Mouse (Mus musculus): ENCODE measurements around the gene Iqsec1. TPM values are rescaled to one million over a fixed set of nuclear protein-coding genes. Genes with fewer than 3 reads are reported as not detected.

Gene Iqsec1
- polyA plus RNA-seq, 1 experiment from 2014 or later, result 10.7 TPM

GRCm38 (mm10) chr6:90726711-90727122, 261.8 kb downstream of the Iqsec1 start:
- 50% methylated on average over 2 of the region's 2 CpGs for WGBS
- H3K4me2 ChIP-seq, result no peak overlapping the region
- no peak for ATAC-seq (ENCODE audit: insufficient read depth, low FRiP score, low read depth)

GRCm38 (mm10) chr6:90725526-90725925, 263.0 kb downstream of the Iqsec1 start:
- 62% methylated on average over 1 of the region's 1 CpGs for WGBS
- ATAC-seq (ENCODE audit: insufficient read depth, low FRiP score, low read depth), result no peak
- H3K4me2 ChIP-seq, result no peak overlapping the region
- no peak overlapping the region for H3K9ac ChIP-seq
- H3K27me3 ChIP-seq (replicated peaks), result no peaks in the 10 kb centered on the region
- peaks cover 38% of the 10 kb centered on the region for H3K4me1 ChIP-seq
- no peak overlapping the region for H3K27ac ChIP-seq
- H3K9me3 ChIP-seq, result no peaks in the 10 kb centered on the region
- no peaks in the 10 kb centered on the region for H3K36me3 ChIP-seq
- H3K4me3 ChIP-seq (replicated peaks), result no peak overlapping the region

More at GRCm38 (mm10) chr6:90726711-90727122, 261.8 kb downstream of the Iqsec1 start:
- Histone ChIP-seq H3K36me3 (no peaks in the 10 kb centered on the region), H3K27ac (no peak overlapping the region), H3K9me3 (no peaks in the 10 kb centered on the region), H3K27me3 (replicated peaks) (no peaks in the 10 kb centered on the region), H3K9ac (no peak overlapping the region), H3K4me3 (replicated peaks) (no peak overlapping the region), H3K4me1 (peaks cover 45% of the 10 kb centered on the region)

- ATAC-seq (ENCODE audit: insufficient read depth, low FRiP score, low read depth), result no peak
- H3K9ac ChIP-seq, result no peak overlapping the region
- WGBS, result 74% methylated on average over 3 of the region's 3 CpGs
Observed at GRCm38 (mm10) chr6:90722993-90723392, 265.5 kb downstream of the Iqsec1 start.

GRCm38 (mm10) chr6:90720996-90721746, 267.3 kb downstream of the Iqsec1 start:
- 55% methylated on average over 5 of the region's 5 CpGs for WGBS
- H3K9me3 ChIP-seq, result no peaks in the 10 kb centered on the region
- no peak overlapping the region for H3K9ac ChIP-seq
- H3K4me1 ChIP-seq, result peaks cover 19% of the 10 kb centered on the region
- H3K4me2 ChIP-seq, result no peak overlapping the region
- H3K4me3 ChIP-seq (replicated peaks), result no peak overlapping the region
- H3K36me3 ChIP-seq, result no peaks in the 10 kb centered on the region
- no peak overlapping the region for H3K27ac ChIP-seq
- no peaks in the 10 kb centered on the region for H3K27me3 ChIP-seq (replicated peaks)
- no peak for ATAC-seq (ENCODE audit: insufficient read depth, low FRiP score, low read depth)

More at GRCm38 (mm10) chr6:90722993-90723392, 265.5 kb downstream of the Iqsec1 start:
- Histone ChIP-seq H3K9me3 (no peaks in the 10 kb centered on the region), H3K36me3 (no peaks in the 10 kb centered on the region), H3K27me3 (replicated peaks) (no peaks in the 10 kb centered on the region), H3K4me1 (peaks cover 26% of the 10 kb centered on the region), H3K27ac (no peak overlapping the region), H3K4me2 (no peak overlapping the region), H3K4me3 (replicated peaks) (no peak overlapping the region)

DNA sequence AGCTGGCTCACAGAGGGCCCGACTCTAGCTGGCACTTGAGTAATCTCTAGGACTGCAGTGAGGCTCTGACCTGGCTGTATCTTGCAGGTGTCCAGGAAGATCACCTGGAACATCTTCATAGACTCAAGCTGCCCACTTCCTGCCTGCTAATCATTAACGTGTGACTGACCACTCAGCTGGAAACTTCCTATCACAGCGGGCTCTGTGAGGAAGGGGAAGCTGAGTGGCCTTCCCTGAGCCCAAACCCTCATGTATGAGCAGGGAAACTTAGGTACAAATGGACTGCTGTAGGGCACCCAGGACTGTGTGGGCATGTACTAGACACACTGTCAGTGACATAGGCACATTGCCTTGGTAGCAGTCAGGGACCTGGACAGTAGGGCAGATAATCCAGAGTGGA, 268.3 kb downstream of the Iqsec1 start:
- no peak for ATAC-seq (ENCODE audit: insufficient read depth, low FRiP score, low read depth)
- H3K27ac ChIP-seq, result no peak overlapping the region
- no peaks in the 10 kb centered on the region for H3K27me3 ChIP-seq (replicated peaks)
- no peak overlapping the region for H3K4me3 ChIP-seq (replicated peaks)
- H3K9ac ChIP-seq, result no peak overlapping the region
- no peaks in the 10 kb centered on the region for H3K36me3 ChIP-seq
- 59% methylated on average over 3 of the region's 3 CpGs for WGBS
- H3K4me2 ChIP-seq, result no peak overlapping the region
- H3K4me1 ChIP-seq, result peaks cover 18% of the 10 kb centered on the region
- no peaks in the 10 kb centered on the region for H3K9me3 ChIP-seq

- WGBS, result 77% methylated on average over 6 of the region's 6 CpGs
- peaks cover 21% of the 10 kb centered on the region for H3K4me1 ChIP-seq
- H3K27ac ChIP-seq, result no peak overlapping the region
Observed at GRCm38 (mm10) chr6:90719402-90719801, 269.1 kb downstream of the Iqsec1 start.

GRCm38 (mm10) chr6:90718477-90718876, 270.0 kb downstream of the Iqsec1 start:
- Histone ChIP-seq H3K4me3 (replicated peaks) (no peak overlapping the region), H3K27me3 (replicated peaks) (no peaks in the 10 kb centered on the region), H3K36me3 (no peaks in the 10 kb centered on the region), H3K9me3 (no peaks in the 10 kb centered on the region), H3K9ac (no peak overlapping the region), H3K27ac (no peak overlapping the region), H3K4me1 (peaks cover 28% of the 10 kb centered on the region), H3K4me2 (no peak overlapping the region)
- ATAC-seq (ENCODE audit: insufficient read depth, low FRiP score, low read depth), result no peak
- 79% methylated on average over 3 of the region's 3 CpGs for WGBS

More at GRCm38 (mm10) chr6:90719402-90719801, 269.1 kb downstream of the Iqsec1 start:
- Histone ChIP-seq H3K9ac (no peak overlapping the region), H3K4me3 (replicated peaks) (no peak overlapping the region), H3K4me2 (no peak overlapping the region), H3K36me3 (no peaks in the 10 kb centered on the region), H3K9me3 (no peaks in the 10 kb centered on the region), H3K27me3 (replicated peaks) (no peaks in the 10 kb centered on the region)
- no peak for ATAC-seq (ENCODE audit: insufficient read depth, low FRiP score, low read depth)

GRCm38 (mm10) chr6:90717711-90718110, 270.8 kb downstream of the Iqsec1 start:
- Histone ChIP-seq H3K27me3 (replicated peaks) (no peaks in the 10 kb centered on the region), H3K4me3 (replicated peaks) (no peak overlapping the region), H3K4me1 (peaks cover 35% of the 10 kb centered on the region), H3K27ac (no peak overlapping the region), H3K36me3 (no peaks in the 10 kb centered on the region), H3K9me3 (no peaks in the 10 kb centered on the region), H3K4me2 (no peak overlapping the region), H3K9ac (no peak overlapping the region)
- no peak for ATAC-seq (ENCODE audit: insufficient read depth, low FRiP score, low read depth)
- 30% methylated on average over 1 of the region's 1 CpGs for WGBS

DNA sequence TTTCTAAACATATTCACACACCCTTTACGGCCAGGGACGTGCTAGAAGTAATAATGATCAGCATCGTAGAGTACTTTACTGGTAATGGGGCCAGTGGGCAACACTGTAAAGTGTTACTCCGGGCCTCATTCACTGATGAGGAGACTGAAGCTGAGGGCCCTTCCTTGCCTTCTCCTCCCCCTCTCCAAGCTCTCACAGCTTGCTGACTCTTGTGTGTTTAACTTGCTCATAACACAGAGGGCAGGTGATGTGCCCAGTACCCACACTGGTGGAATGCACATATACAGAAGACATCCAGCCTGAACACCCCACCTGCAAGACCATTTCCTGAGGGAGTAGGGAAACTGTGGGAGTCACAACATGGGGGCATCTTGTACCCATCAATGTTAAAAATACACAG, 271.6 kb downstream of the Iqsec1 start:
- ATAC-seq (ENCODE audit: insufficient read depth, low FRiP score, low read depth), result no peak
- 39% methylated on average over 4 of the region's 4 CpGs for WGBS
- no peaks in the 10 kb centered on the region for H3K9me3 ChIP-seq
- peaks cover 44% of the 10 kb centered on the region for H3K4me1 ChIP-seq
- peak overlapping the region; percentile 82 for H3K4me2 ChIP-seq
- H3K4me3 ChIP-seq (replicated peaks), result peak overlapping the region; percentile 78
- 0 out of 2 replicates have a peak overlapping the region, but pooled peaks have one; percentile 1 for H3K27ac ChIP-seq
- H3K9ac ChIP-seq, result no peak overlapping the region
- no peaks in the 10 kb centered on the region for H3K36me3 ChIP-seq
- H3K27me3 ChIP-seq (replicated peaks), result no peaks in the 10 kb centered on the region

DNA sequence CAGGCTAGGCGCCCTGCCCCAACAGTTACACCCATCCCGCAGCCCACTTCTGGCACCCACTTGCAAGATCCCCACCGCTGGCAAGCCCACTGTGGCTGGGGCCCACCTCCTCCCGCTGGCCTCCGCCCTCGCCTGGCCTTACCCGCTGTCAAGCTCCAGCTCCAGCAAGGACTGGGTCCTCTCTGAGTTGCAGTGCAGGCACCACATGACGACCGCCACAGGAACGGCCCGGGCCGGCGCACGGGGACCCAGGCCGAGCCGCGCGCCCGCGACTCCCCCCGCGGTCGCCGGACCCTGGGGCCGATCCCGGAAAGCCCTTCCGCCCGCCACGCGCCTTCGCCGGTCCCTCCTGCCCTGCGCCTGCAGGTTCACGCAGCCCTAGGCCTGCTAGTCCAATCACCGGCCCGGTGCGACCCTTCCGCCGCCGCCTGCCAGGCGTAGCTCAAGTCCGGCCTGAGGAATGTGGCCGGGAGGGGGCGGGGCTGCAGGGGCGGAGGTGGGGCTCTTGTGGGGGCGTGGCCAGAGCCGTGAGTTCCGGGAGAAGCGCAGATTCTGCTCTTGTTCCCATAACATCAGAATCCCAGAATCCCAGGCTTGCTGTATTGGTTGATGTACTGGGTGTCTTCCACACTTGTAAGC, 272.3 kb downstream of the Iqsec1 start:
- Histone ChIP-seq H3K4me2 (peak overlapping the region; percentile 82), H3K4me1 (peaks cover 50% of the 10 kb centered on the region), H3K9ac (peak overlapping the region; percentile 69), H3K9me3 (no peaks in the 10 kb centered on the region), H3K27ac (peak overlapping the region; percentile 81), H3K4me3 (replicated peaks) (peak overlapping the region; percentile 78), H3K36me3 (no peaks in the 10 kb centered on the region), H3K27me3 (replicated peaks) (no peaks in the 10 kb centered on the region)
- under 1% methylated on average over 49 of the region's 49 CpGs for WGBS
- ATAC-seq (ENCODE audit: insufficient read depth, low FRiP score, low read depth), result peak; percentile 84

DNA sequence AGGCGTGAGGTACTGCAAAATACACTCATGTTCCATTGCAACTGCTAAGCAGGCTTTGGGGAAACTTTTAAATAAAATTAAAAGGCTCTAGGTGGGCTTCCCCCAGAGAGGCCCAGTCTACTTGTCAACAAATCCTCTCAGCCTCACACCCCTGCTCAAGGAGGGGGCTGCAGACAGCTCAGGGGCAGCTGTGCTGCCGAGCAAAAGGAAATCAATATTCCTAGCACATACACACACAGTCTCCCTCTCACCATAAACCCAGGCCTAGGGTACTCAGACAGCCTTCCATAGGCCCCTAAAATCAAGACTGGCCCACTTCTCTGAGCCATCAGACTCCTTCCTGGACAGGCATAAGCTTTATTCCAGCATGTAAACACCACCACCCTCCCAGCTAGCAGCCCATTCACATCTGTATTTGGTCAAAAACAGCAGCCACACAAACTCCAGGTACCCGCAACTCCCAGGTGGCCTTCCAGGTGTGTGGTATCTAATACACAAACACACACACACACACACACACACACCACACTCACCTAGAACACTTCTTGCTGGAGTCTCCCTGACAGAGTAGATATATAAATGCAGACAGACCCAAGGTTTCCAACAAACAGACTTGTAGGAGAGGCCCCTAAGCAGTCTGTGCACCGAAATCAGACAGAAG, 273.1 kb downstream of the Iqsec1 start:
- Histone ChIP-seq H3K36me3 (no peaks in the 10 kb centered on the region), H3K27me3 (replicated peaks) (no peaks in the 10 kb centered on the region), H3K4me1 (peaks cover 58% of the 10 kb centered on the region), H3K9ac (peak overlapping the region; percentile 69), H3K4me3 (replicated peaks) (peak overlapping the region; percentile 78), H3K27ac (peak overlapping the region; percentile 81), H3K9me3 (no peaks in the 10 kb centered on the region), H3K4me2 (peak overlapping the region; percentile 82)
- WGBS, result 41% methylated on average over 4 of the region's 4 CpGs
- no peak for ATAC-seq (ENCODE audit: insufficient read depth, low FRiP score, low read depth)

DNA sequence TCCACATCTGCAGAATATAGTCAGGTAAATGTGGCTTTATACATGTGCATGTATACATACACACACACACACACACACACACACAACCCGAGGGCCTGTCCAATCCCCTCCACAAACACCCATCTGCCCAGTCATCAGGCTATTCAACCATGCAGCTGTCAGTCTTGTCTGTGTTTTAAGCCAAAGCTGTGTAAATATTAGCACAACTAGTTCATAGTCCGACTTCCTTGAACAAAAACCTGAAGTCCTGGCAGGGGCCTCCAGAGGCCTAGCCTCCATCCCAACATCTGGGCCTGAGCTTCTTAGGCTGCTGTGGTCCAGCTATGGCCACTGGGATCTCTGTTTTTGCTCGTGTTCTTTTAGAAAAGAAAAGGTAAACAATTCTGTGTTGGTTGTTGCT, 274.8 kb downstream of the Iqsec1 start:
- Histone ChIP-seq H3K9me3 (no peaks in the 10 kb centered on the region), H3K4me3 (replicated peaks) (no peak overlapping the region), H3K4me2 (no peak overlapping the region), H3K9ac (no peak overlapping the region), H3K27ac (peak overlapping the region; percentile 13; the same call in 1 of the 2 replicates), H3K4me1 (peaks cover 63% of the 10 kb centered on the region), H3K36me3 (no peaks in the 10 kb centered on the region), H3K27me3 (replicated peaks) (no peaks in the 10 kb centered on the region)
- 38% methylated on average over 3 of the region's 3 CpGs for WGBS
- 0 out of 2 replicates have a peak, but pooled peaks have one; percentile 7 for ATAC-seq (ENCODE audit: insufficient read depth, low FRiP score, low read depth)

Data from stomach, embryonic 15.5 days (tissue).